Mouse (Mus musculus): Measurements from ENCODE around the gene Exosc5.

Gene Exosc5

GRCm38 (mm10) chr7:25637099-25637498, 21.9 kb upstream of the Exosc5 start:
- DNase-seq: no peak

DNA sequence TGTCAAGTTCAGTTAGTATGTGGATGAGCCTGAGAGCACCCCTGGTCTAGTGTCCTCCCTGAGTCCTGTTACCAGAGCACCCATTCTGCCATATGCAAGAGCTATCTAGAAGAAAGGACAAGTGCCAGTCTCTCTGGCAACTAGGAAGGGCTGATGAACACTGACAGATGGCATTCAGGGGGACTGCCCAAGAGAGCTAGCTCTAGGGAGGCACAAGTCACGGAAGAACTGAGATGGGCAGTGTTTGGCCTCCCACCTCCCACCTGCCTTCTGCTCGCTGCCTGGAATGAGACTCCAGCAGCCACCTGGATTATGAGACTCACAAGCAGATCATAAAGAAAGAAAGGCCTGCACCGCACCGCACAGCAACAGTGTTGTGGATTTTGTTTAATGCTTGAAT, 19.2 kb upstream of the Exosc5 start:
- DNase-seq: peak; percentile 68

DNA sequence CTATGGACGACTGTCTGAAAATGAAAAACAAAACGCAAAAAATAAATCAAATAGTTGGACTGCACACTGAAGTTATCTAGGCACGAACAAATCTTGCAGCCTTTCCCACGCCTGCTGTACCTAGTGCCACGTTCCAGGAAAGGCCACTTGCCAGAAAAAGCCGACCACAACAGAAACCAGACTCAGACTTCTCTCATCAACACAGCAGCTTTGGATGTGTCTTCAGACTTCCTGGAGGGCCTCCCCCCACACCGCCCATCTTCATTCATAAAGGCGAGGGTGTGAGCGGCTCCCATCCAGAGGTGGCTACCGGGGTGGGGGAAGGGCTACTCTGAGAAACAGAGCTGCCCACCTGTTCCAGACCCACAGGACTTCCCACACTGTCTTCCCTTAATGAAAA, 14.8 kb upstream of the Exosc5 start:
- DNase-seq: no peak

DNA sequence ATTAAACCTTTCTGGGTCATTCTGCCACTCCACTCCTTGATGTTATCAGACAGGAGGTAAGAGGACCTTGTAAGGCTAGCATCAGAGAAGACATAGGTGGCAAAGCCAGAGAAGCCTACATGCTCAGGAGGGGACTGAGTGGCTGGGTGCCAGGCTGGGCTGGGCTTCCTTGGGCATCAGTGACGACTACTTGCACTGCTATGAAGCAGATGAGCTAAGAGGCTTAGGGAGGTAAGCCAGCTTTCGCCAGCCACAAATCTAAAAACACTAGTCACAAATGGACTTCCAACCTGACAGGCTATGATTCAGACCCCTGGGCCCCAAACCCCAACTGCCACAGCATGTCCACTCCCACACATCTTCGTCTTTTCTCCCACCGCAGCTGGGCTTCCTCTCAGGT, 14.3 kb upstream of the Exosc5 start:
- DNase-seq: no peak

- no peak for DNase-seq
Observed at GRCm38 (mm10) chr7:25645074-25645473, 13.9 kb upstream of the Exosc5 start.

GRCm38 (mm10) chr7:25647574-25648123, 11.3 kb upstream of the Exosc5 start:
- no peak for DNase-seq

- DNase-seq: no peak
Observed at GRCm38 (mm10) chr7:25649839-25650238, 9.1 kb upstream of the Exosc5 start.

DNA sequence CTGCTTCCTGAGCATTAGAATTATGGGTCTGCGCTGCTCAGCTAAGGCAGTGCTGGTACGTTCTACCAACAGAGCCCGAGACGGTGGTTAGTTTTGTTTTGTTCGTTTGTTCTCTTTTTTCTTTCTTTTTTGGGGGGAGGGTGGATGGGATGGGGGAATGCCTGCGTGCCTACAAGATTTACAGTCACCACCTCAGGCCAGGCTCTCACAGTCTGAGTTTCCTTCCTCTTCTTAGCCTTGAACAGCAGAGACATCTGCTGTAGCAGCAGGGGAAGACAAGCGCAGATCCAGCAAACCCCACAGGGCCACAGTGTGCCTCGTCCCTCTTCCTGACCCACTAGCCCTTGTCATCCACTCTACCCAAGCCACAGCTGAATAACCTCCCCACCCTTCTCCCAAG, 7.7 kb upstream of the Exosc5 start:
- DNase-seq: no peak

- DNase-seq: no peak
Observed at GRCm38 (mm10) chr7:25652244-25652759, 6.7 kb upstream of the Exosc5 start.

GRCm38 (mm10) chr7:25655601-25656428, 3.1 kb upstream of the Exosc5 start:
- DNase-seq: peak; percentile 77

- DNase-seq: peak; percentile 67
Observed at GRCm38 (mm10) chr7:25657785-25658184, 1.2 kb upstream of the Exosc5 start.

DNA sequence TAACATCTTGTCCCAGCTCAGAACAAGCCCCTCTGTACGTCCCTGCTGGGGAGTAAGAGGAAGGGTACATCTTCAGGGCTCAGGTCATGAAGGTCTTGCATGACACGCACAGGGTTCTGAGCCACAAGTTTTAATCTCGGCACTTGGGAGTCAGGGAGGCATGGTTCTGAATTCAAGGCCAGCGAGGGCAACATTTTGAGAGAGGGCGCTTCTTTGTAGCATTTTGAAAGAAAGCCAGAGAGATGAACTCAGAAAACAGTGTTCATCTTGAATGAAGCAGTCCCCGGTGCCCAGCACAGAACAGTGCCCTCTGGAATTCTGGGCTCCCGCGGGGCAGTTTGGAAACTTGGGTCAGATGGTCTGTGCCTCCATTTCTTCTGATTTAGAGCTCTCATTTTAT, 7.4 kb downstream of the Exosc5 start:
- no peak for DNase-seq

- DNase-seq: no peak
Observed at GRCm38 (mm10) chr7:25669158-25669557, 10.2 kb downstream of the Exosc5 start.

- no peak for DNase-seq
Observed at GRCm38 (mm10) chr7:25669631-25670030, 10.7 kb downstream of the Exosc5 start.

- no peak for DNase-seq
Observed at GRCm38 (mm10) chr7:25670096-25670495, 11.1 kb downstream of the Exosc5 start.

DNA sequence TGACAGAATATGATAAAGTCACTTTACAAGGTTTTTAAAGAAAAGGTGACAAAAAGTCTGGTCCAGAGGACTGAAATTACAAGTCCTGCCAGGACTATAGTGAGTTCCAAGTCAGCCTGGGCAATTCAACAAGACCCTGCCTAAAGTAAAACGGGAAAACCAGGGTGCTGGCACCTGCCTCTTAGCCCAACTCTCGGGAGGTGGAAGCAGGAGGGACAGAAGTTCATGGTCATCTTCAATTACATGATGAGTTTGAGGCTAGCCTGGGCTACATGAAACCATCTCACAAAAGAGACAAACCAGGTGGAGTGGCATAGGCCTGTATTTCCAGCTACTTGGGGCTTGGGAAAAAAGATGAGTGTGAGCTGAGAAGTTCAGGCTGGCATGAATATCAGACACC, 12.7 kb downstream of the Exosc5 start:
- no peak for DNase-seq

GRCm38 (mm10) chr7:25672442-25672841, 13.5 kb downstream of the Exosc5 start:
- DNase-seq: no peak

GRCm38 (mm10) chr7:25674297-25674696, 15.3 kb downstream of the Exosc5 start:
- DNase-seq: no peak

GRCm38 (mm10) chr7:25674719-25675300, 15.8 kb downstream of the Exosc5 start, which contains the start of gene Tmem91:
TSS of gene Tmem91 (minus strand) at chr7:25675166.
- no peak for DNase-seq

DNA sequence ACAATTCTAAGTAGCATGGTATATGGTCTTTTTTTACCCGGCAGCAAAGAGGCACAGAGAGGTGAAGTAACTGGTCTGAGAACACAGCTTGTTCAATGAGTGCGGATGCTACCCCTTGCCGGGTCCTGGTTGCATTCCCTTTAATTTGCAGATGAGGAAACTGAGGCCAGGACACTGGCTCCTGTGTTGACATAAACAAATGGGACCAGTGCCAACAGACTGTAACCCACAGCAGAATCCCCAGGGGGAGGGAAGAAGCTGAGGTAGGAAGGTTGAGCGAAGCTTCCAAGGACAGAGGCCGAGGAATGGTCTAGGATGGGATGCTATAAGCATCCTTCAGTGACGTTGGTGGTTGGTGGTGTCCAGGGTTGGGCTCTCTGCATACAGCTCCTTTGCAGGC, 16.4 kb downstream of the Exosc5 start:
- DNase-seq: peak; percentile 60

DNA sequence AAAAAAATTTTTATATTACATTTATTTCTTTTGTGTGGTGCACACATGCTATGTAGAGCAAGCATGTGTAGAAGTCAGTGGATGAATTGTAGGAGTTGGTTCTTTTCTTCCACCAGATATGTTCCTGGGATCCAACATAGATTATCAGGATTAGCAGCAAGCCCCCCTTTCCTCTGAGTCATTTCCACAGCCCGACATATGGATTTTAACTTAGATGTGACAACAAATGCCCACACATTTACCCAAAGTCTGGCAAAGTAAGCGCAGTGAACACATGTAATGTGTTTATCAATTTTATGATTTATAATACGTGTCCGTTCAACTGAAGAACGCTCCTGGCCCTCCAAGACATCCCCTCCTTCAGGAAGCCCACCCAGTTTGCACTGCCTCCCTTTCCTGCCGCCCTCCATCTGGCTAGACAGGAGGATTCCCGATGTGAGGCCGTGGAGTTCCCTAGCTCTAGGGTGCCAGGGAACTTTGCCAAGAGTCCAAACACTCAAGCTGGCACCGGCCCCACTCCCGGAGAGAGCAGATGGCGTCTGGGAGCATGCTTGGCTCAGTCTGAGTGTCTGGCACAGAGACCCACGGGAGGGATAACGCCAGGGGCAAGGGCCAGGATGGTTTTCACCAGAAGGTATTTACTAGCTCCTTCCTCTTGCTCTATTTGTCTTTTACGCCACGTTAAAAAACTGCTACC, 17.3 kb downstream of the Exosc5 start:
- peak; percentile 100 for DNase-seq

DNA sequence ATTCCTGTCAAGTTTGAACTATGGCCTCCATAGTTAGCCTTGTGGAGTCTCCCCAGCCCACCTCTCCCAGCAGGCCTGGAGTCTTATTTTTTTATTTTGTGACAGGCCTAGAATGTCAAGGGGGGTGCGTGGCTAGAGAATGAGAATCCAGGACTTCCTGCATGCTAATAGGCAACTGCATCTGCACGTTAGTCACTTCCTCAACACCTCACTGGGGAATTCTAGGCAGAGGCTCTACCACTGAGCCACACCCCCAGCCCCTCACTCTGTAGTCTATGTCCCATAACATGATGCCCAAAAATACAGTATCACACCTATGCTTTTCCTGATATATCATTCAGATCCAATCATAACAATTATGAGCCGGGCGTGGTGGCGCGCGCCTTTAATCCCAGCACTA, 18.0 kb downstream of the Exosc5 start:
- peak; percentile 47 for DNase-seq

GRCm38 (mm10) chr7:25679971-25680370, 21.0 kb downstream of the Exosc5 start:
- DNase-seq: peak; percentile 41
